Mouse (Mus musculus) hematopoietic stem cell, adult 5-6 weeks (primary cell): ENCODE measurements at regions not wholly inside any gene's neighbourhood (a gene's known extent, or its start where the extent isn't known, plus 50 kb on each side); places are given as distances from the start of the nearest gene placed in this dataset.

Experiments used
- ATAC-seq, 2 experiments: fragments of 125-278 bp in 1 of 2; replicated peaks in 1 of 2; 2 replicates each; pipeline ENCODE4 v1.8.0; 2016 to 2017; ENCODE audit warnings: inconsistent platforms in 2 of 2, mild to moderate bottlenecking in 2 of 2, moderate number of reproducible peaks in 2 of 2, low read depth in 1 of 2, moderate TSS enrichment in 1 of 2; ENCODE audit not compliant: low FRiP score in 2 of 2, poor library complexity in 2 of 2, severe bottlenecking in 2 of 2, insufficient read depth in 1 of 2, low TSS enrichment in 1 of 2

GRCm38 (mm10) chr3:52744334-52744733, 272.7 kb downstream of the Cog6 start:
- peak in 1 of 2 experiments; percentile 17; a peak in 1 of 4 replicates for ATAC-seq

- ATAC-seq = no peak
These were observed 276.5 kb downstream of the Cog6 start for GRCm38 (mm10) chr3:52740466-52741026.

- peak; percentile 49 to 56; a peak in 3 of 4 replicates for ATAC-seq
These were observed 277.5 kb downstream of the Cog6 start for GRCm38 (mm10) chr3:52739526-52739925.

GRCm38 (mm10) chr3:52738386-52738785, 278.7 kb downstream of the Cog6 start:
- ATAC-seq = no peak

- no peak for ATAC-seq
These were observed 281.1 kb downstream of the Cog6 start for GRCm38 (mm10) chr3:52735939-52736338.

- ATAC-seq = no peak
These were observed 285.1 kb downstream of the Cog6 start for GRCm38 (mm10) chr3:52731941-52732340.

GRCm38 (mm10) chr3:52731491-52731890, 285.5 kb downstream of the Cog6 start:
- no peak for ATAC-seq

GRCm38 (mm10) chr3:52729731-52730130, 287.3 kb downstream of the Cog6 start:
- no peak for ATAC-seq

- peak in 1 of 2 experiments; percentile 36; a peak in 1 of 4 replicates for ATAC-seq
These were observed 288.2 kb downstream of the Cog6 start for GRCm38 (mm10) chr3:52728860-52729259.

- no peak for ATAC-seq
These were observed 288.6 kb downstream of the Cog6 start for GRCm38 (mm10) chr3:52728426-52728825.

GRCm38 (mm10) chr3:52724354-52724753, 292.7 kb downstream of the Cog6 start:
- ATAC-seq = no peak

- no peak for ATAC-seq
These were observed 294.1 kb downstream of the Cog6 start for GRCm38 (mm10) chr3:52722946-52723345.

- ATAC-seq = no peak
These were observed 297.9 kb downstream of the Cog6 start for GRCm38 (mm10) chr3:52719181-52719580.

- no peak for ATAC-seq
These were observed 299.7 kb downstream of the Cog6 start for GRCm38 (mm10) chr3:52717324-52717723.

- ATAC-seq = no peak
These were observed 304.9 kb downstream of the Cog6 start for GRCm38 (mm10) chr3:52712151-52712550.

- ATAC-seq = no peak
These were observed 305.9 kb downstream of the Cog6 start for GRCm38 (mm10) chr3:52711133-52711532.

GRCm38 (mm10) chr3:52708746-52709145, 308.3 kb downstream of the Cog6 start:
- ATAC-seq = no peak

GRCm38 (mm10) chr3:52708301-52708700, 308.7 kb downstream of the Cog6 start:
- no peak for ATAC-seq

- ATAC-seq = no peak
These were observed 310.4 kb downstream of the Cog6 start for GRCm38 (mm10) chr3:52706626-52707025.
